Mouse (Mus musculus): ENCODE measurements around the gene Fam71e1.

DNA sequence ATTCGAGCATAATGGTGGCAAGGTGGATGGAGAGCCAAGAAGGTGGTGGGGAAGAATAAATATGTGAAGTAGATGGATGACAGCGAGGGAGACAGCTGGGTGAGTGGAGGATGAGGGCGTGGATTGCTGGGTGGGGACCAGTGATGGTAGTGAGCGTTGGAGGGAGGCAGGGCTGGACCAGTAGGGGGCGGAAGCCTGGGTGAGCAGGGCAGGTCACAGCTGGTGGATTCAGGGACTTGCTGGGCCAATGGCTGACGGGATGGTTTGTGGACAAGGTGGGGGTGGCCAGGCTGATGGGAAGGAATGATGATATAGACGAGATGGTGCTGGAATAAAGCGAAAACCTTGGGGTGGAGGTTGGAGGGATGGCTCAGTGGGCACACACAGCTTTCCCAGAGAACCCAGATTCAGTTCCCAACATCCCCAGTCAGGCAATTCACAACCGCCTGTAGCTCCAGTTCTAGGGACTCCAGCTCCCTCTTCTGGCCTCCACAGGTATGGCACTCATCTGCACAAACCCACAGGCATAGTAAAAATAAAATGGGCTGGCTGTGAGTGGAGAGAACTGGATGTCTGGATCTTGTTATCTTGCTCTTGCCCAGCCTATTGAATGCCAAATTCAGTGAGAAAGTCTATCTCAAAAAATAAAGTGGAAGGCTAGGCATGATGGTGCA, 23.0 kb downstream of the Fam71e1 start:
- no peak for TF ChIP-seq POLR2A (IDR thresholded peaks at IDR 0.05; ENCODE audit: low read depth, low read length)
- no peak; the same call in 1 of the 2 replicates for TF ChIP-seq CTCF (IDR thresholded peaks at IDR 0.05; ENCODE audit: extremely low read depth, insufficient read depth, insufficient read length, insufficient replicate concordance)

Measured in spleen, adult 2 months (tissue).